Mouse (Mus musculus): ENCODE data around the gene Padi1.

Padi1 gene

DNA sequence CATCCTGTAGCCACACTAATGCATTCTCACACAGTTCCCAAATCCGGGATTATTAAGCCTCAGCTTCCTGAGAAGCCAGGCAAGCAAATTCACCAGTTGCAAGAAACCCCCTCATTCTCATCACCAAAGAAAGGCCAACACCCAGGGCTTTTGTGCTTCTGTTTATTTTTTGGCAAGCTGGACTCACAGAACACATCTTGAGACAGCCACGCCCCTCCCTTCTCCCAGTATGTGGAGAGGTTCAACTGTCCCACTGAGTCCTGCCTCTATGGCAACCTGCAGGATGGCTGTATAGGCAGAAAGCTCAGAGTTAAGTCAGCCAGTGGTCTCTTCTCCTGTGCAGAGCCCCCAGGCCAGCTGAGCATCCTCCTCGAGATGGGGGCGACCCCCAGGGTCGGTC, 60.4 kb downstream of the Padi1 start:
- in situ Hi-C loops (cut with MboI, MseI), result no loop called here

DNA sequence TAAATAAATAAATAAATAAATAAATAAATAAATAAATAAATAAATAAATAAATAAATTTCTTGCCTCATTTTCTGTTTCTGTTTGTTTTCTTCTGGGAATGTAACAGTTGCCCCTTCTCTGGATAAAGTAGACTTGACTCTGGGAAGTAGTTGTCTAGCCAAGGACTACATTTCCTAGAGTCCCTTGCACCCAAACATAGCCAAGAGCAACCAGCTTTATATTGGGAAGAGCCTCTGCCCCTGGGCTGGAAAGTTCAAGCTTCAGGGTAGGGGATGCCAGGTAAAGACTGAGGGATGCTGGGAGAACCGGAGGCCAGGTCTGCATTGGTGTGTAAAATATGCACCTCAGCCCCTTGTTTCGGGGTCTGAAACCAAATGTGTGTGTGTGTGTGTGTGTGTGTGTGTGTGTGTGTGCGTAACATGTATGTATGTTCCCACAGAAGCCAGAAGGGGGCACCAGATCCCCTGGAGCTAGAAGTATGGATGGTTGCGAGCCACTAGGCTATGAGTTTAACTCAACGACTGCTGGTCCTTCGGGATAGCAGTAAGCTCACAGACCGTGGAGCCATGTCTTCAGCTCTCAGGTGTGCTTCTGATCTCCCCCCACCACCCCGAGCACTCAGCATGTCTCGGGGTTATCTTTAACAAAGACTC, 61.2 kb downstream of the Padi1 start:
- in situ Hi-C loops (cut with MboI, MseI), result no loop called here

- in situ Hi-C loops (cut with MboI, MseI), result no loop called here
Measured at GRCm38 (mm10) chr4:140782821-140783220, 62.8 kb downstream of the Padi1 start.

- in situ Hi-C loops (cut with MboI, MseI), result no loop called here
Measured at GRCm38 (mm10) chr4:140780507-140780906, 65.1 kb downstream of the Padi1 start.

DNA sequence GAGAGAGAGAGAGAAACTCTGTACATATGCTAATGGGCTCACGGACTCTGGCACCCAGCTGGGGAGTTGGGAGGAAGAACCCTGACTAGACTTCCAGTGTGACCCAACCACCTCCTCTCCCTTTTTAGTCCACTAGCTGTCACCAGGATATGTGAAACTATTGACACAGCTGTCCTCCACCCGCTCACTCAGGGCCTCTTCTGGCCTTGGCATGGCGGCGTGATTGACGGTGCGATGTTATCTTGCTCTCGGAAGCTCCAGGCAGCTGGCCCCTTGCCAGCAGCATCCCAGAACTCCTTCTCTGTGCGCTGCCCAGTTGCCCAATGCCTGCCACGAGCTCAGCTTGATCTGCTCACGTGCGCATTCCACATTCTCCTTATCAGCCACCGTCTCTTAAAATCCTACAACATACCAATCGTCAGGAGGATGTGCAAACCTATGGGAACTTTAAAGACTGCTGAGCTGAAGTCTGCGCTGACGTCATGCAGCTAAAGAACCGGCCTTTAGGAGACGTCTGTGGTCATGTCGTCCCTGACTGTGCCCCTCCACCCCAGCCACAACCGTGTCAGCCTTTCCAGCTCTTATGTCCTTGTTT, 65.7 kb downstream of the Padi1 start:
- in situ Hi-C loops (cut with MboI, MseI), result no loop called here

- in situ Hi-C loops (cut with MboI, MseI), result no loop called here
Measured at GRCm38 (mm10) chr4:140776623-140777022, 69.0 kb downstream of the Padi1 start.

DNA sequence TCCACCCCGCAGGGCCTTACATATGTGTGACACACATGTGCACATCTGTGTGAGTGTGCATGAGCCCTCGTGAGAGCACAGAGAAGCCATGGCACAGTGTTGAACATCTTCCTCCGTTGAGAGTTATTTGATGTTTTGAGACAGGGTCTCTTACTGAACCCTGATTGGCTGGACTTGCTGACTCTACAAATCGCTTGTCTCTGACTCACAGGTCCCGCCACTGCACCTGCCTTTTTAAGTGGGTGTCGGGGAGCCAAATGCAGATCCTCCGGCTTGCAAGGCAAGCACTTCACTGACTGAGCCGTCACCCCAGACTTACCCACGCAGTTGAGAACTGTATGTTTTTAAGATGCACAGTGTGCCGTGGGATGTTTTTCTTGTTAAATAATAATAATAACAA, 69.7 kb downstream of the Padi1 start:
- in situ Hi-C loops (cut with MboI, MseI), result no loop called here

- in situ Hi-C loops (cut with MboI, MseI), result no loop called here
Measured at GRCm38 (mm10) chr4:140774893-140775292, 70.7 kb downstream of the Padi1 start.

DNA sequence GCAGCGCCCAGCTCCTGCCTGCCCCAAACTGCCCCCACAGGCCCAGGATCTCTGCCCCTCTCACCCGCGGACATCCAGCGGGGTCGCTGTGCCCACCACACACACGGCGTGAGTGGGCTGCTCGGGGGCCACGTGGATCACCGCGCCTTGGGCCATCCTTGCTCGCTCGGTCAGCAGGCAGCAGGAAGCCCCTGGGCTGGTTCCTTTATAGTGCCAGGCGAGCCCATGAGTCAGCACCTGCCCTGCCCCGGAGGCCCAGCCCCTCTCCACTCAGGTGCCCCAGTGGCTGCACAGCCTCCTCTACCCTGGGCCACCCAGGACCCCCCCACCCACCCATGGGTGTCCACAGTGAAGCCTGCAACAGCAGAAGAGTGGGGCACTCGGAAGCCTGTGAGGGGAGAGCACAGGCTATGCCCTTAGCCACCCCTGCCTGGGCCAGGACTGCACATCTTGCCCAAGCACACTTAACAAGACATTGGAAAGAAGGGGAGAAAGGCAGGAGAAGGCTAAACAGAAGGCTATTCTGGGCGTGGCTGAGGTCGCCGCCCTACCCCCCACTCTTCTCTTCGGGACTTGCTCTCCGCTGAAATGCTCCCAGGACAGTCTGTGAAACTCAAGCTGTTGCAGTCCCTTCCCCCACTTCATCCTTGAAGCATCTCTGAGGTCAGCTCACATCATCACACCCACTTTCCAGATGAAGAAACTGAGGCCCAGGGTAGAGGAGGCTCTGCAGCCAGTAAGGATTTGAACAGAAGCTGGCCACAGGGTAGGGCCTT, 71.4 kb downstream of the Padi1 start, which contains the start of gene Padi4:
Gene Padi4 (minus strand): TSS at position 212 of the 776 bp plus-strand sequence.
- in situ Hi-C loops (cut with MboI, MseI), result no loop called here

GRCm38 (mm10) chr4:140771091-140771490, 74.5 kb downstream of the Padi1 start:
- in situ Hi-C loops (cut with MboI, MseI), result no loop called here

DNA sequence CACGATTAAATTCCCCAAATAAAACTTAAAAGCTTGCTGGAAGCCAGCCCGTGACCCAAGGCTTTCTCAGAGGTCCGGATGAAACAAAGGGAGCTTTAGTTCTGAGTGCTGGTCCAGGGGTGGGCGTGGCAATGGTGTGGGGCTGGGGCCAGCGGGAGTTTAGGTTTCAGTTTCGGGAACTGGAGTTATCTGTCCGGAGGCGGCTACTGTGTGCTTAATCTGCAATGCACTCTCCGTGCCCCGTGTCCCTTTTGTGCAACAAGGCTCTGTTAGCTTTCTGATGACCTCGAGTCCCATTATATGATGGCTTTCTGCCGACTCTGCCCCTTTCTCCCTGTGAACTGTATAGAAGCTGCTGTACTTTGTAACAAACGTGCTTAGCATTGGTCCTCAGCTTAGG, 75.1 kb downstream of the Padi1 start:
- in situ Hi-C loops (cut with MboI, MseI), result no loop called here

DNA sequence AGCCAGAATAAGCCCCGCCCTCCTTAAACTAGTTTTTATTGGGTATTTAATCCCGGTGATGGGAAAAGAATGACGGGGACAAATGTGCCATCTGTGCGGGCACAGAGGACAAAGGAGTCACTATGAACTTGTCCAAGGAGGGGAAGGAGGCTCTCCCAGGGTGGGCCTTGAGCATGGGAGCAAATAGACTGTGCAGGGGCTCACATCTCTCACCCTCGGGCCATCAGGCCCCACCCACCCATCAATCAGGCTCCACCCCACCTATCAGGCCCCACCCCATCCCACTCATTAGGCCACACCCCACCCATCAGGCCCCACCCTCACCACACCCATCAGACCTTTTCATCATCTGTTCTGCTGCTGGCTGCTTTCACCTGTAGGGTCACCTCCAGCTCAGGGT, 76.6 kb downstream of the Padi1 start:
- in situ Hi-C loops (cut with MboI, MseI), result no loop called here

GRCm38 (mm10) chr4:140765936-140766335, 79.6 kb downstream of the Padi1 start:
- in situ Hi-C loops (cut with MboI, MseI), result no loop called here

GRCm38 (mm10) chr4:140763158-140763557, 82.4 kb downstream of the Padi1 start:
- in situ Hi-C loops (cut with MboI, MseI), result no loop called here
